Mouse (Mus musculus) testis, adult 2 months (tissue): ENCODE measurements around the gene Tlx1.

Experiments
- CTCF ChIP-seq: fragments of 200-500 bp; IDR thresholded peaks from 2 replicates; pipeline ENCODE4 v1.5.1; 2012; ENCODE audit warnings: low read depth, mild to moderate bottlenecking, inconsistent platforms, low read length, moderate library complexity; ENCODE audit not compliant: control insufficient read depth, insufficient read depth, insufficient replicate concordance
- POLR2A ChIP-seq: fragments of 200-500 bp; IDR thresholded peaks from 2 replicates; pipeline ENCODE4 v1.6.1; 2012; ENCODE audit warnings: low read depth, mild to moderate bottlenecking, inconsistent platforms, low read length, moderate library complexity; ENCODE audit not compliant: control insufficient read depth

GRCm38 (mm10) chr19:45162181-45162580, 11.7 kb downstream of the Tlx1 start:
- TF ChIP-seq POLR2A (no peak), CTCF (no peak)
